Mouse (Mus musculus) heart, postnatal 14 days (tissue): ENCODE measurements at regions not wholly inside any gene's neighbourhood (a gene's known extent, or its start where the extent isn't known, plus 50 kb on each side); places are given as distances from the start of the nearest gene placed in this dataset.

Source experiments
- DNase-seq, 2 experiments: peaks; one replicate each; pipeline ENCODE4 v3.0.0; 2021 to 2022
- intact Hi-C: fragments of 180-260 bp; cut with DNase I; formaldehyde crosslinking; loops from one replicate; pipeline ENCODE4 v1.15.1; 2025

DNA sequence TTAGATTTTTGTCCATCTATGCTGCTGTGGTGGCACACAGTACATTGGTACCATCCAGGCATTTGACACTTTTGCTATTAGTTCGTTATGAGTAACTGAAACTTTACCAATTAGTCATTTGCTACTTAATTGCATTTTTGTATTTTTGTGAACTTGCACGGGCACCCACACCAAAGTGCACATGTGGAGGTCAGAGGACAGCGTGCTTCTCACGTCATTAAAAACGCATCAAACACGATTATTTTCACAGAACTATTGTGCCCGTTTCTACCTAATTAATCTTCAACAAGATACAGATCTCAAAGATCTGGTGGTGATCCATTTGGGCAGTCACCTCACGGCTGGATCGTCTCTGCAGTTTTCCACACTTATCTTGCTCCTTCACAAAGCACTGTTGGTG is 105.1 kb downstream of the Rpl14 start:
- intact Hi-C loops, result no loop called here
- DNase-seq, result no peak

DNA sequence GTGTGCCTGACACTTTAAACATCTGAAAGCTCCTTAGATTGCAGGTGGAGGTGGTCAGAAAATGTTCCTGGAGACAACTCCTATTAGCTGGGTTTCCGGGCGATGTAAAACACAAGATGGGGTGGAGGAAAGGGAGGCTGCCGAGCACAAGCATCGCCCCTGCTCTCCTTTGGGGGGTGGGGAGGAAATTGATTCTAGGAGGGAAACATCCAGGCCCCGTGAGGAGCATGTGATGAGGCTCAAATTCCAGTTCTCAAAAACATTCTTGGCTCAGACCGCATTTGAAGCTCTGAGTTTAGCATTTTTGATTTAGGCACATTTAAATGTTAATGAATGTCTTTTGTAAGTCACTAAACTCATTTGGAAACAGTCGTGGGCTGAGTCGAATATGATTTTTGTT is 105.5 kb downstream of the Rpl14 start:
- intact Hi-C loops, result no loop called here
- DNase-seq, result no peak

DNA sequence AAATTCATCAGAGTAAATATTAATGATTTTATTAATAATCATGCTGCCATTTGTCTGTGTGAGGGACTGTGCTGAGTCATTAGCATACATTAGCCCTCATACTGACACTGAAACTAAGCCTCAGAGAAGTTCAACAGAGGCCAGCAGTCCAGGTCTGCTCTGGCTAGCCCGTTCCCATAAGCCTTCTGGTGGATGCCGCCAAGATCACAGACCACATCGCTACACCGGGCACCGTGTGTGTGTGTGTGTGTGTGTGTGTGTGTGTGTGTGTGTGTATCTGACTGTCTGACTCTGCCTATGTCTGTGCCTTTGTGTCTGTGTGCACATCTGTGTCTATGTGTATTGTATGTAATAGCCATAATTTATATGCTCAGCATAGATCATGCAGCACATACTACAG is 106.0 kb downstream of the Rpl14 start:
- DNase-seq, result no peak

DNA sequence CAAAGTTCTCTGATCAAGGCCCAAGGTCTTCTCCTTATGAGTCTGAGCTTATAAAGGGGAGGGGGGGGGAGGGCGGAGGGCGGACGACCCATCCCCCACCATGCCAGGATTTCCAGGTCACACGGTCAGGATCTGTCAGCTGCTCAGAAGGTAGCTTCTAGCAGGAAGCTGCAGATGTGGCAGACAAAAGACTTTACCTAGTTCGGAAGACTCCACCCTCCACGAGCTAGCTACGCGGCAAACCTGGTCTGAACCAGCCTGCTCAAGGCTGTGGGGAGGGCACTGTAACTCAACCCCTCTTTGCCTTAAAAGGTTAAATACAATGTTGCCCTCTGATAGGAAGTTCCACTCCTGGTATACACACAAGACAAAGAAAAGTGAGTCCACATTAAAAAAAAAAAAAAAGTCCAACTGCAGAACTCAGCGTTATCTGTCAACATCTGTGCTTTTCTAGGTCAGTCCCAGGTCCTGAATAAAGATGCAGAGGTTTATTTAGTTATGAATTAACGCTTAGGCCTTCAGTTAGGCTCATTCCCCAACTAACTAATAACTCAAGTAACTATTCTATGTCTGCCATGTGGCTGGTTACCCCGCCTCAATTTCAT is 108.7 kb downstream of the Rpl14 start:
- no peak for DNase-seq

More for the DNA sequence above, 106.0 kb downstream of the Rpl14 start:
- intact Hi-C loops, result no loop called here

DNA sequence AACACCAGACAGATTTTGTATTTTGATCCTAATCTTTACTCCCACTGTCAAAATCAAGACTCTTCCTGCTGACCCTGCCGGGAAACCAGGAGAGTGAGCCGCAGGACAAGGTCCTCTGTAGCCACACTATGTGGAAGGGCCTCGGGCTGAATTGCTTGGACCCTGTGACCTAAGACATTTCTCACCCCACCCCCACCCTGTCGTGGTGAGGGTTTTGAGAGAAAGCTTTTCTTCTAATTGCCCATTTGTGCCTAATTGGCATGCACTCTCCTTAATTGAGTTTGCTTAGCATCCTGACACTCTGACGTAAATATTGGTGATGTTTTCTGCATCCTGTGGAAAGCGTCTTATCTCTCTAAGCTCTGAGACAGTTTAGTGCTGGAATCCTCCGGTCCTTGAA is 110.2 kb downstream of the Rpl14 start:
- intact Hi-C loops, result no loop called here
- DNase-seq, result no peak

More for the DNA sequence above, 108.7 kb downstream of the Rpl14 start:
- intact Hi-C loops, result no loop called here

DNA sequence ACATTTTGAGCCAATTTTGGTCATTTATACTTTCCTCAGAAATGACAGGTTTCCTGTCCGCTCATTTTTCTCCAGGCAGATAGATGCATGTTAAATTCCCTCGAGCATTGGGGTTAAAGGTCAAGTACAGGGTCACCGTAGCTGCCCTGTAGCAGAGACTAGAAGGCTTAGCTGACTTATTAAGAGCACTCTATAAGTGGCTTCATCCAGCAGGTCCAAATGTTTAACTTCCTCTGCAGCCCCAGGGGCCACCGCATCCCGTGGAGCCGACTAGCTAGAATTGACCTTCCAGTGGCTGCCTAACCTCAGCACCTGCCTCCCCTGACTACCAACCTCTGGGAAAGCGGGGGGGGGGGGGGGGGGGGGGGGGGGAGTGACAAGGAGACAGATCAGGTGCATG is 114.7 kb downstream of the Rpl14 start:
- intact Hi-C loops, result no loop called here
- DNase-seq, result no peak

DNA sequence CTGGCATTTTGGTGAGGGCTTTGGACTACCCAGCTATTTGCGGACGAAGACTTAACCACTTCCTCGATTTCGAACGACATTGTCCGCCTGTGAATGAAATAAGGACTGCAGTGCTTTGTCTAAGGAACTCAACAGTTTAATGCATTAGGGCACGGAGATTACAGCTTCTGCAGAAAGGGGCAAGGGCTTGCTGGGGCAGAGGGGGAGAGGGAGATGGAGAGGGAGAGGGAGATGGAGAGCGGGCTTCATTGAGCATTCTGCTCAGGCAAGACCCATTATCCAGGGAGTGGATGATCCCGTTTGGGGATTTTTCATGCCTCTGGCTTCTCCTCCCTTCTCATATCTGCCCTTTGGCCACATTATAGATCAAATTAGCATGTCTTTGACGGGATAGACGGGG is 117.8 kb downstream of the Rpl14 start:
- no peak for DNase-seq
- intact Hi-C loops, result no loop called here

DNA sequence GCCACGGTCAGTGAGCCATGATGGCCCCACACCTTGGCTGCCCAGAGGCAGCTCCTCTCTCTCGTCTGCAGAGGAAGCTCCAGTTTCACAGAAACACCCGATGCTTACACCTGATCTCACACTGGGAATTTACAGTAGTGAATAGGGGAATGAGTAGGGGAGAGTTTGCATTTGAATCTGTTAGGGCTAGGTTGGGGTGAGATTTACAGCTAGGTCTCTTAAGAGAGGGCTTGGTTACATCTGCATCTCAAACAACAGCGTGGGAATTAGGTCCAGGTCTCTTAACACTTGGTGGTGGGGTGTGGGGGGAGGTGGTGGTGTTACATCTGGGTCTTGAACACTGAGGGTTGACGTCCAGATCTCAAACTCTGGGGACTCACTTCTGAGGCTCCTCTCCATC is 119.3 kb downstream of the Rpl14 start:
- intact Hi-C loops, result loop anchor here (5.0 to 10.0 kb wide), 3 partner anchors 42 to 88 kb away; no protein-coding TSS in a partner anchor
- DNase-seq, result no peak

DNA sequence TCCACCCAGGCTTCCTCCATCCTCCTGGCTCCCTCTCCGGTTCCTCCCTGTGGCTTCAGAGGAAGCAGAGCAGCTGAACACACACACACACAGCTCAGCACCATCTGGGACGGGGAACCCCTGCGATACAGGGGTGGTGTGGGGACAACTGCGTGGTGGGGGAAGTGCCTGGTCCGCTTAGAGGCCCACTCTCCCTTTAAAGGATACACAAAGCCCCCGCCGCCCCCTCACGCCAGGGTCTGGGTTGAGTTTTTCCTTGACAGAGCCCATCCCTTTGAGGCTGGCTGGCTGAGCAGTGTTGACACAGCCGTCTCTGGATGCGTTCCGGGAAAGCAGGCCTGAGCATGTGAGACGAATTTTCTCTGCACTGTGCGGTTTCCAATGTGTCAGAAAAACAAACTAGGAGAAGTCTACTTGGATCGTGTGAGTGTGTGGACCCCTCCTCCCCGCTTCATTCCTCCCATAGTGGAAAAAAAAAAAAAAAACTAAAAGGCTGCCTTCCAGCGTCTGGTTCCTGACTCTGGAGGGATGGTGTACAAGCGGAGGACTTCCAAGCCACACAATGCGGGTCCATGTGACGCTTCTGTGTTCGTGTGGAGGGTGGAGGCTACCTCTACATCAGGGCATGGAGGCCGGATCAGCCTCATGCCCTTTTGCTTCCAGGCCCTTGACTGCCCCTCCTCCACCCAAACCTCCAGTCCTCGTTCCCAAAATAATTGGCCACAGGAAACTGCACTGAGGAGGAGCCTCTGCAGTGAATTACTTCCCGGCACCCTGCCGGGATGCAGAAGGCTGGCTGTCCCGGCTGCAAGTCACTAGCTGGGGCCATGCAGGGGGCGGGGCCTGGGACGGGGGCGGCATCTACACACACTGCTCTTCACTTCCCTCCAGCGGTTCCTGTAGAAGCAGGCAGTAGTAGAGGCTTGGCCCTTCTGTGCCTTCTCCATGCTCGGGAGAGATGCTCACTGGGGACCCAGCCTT is 120.0 kb downstream of the Rpl14 start:
- peak; percentile 91 to 92 for DNase-seq
- intact Hi-C loops, result loop anchor here (5.0 to 10.0 kb wide), 3 partner anchors 41 to 89 kb away; no protein-coding TSS in a partner anchor

DNA sequence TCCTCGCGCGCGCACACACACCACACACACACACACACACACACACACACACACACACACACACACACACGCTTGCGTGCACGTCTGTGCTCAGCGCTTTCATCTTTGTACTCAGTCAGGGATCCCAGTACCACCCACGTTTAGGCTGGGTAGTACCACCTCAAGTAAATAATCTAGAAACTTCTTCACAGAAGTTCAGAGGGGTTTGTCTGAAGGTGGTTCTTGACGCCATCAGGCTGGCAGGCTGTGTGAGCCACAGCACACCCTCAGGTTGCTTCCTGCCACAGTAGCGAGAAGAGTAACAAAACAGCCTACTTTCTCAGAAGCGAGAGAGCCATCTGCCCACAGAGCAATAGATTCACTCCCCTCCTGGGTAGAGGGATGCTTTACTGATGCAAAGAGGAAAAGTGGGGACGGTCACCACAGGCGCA is 120.7 kb downstream of the Rpl14 start:
- DNase-seq, result peak in 1 of 2 experiments; percentile 14
- intact Hi-C loops, result loop anchor here (5.0 to 10.0 kb wide), 3 partner anchors 40 to 90 kb away; no protein-coding TSS in a partner anchor

DNA sequence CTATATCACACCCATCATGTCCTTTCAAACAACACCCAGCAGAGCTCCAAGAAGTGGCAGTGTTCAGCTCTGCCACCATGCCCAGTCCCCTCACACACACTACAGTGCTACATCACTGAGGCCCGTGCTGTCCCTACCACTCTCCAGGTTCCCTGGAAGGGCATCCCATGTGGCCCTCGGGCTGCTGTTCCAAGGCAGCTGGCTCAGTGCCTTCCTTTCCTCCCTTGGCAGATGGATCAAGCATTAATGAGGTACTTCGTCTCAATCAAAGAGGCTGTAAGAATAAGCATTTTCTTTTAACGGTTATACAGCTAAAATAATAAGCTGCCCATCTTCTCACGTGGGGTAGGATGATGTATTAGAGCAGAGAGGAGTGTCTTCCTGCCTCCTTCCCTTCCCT is 123.2 kb downstream of the Rpl14 start:
- intact Hi-C loops, result loop anchor here (5.0 to 10.0 kb wide), 3 partner anchors 38 to 92 kb away; no protein-coding TSS in a partner anchor
- DNase-seq, result no peak

DNA sequence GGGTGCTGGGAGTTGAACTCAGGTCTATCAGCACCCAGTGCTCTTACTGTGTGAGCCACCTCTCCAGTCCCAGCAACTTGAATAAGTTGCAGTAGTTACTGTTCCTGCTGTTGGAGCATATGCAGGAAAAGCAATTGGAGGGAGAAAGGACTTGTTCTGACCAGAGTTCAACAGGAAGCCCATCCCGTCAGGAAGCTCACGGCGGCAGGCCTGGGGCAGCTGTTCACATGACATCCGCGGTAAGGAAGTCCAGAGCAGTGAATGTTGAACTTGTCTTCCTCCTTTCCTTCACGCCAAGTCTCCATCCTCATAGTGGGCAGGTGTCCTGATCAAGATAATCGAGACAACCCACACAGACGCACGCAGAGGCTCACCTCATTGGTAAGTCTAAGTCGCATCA is 124.7 kb downstream of the Rpl14 start:
- intact Hi-C loops, result loop anchor here (10.0 kb wide), 1 partner anchor 79 kb away; no protein-coding TSS in a partner anchor
- DNase-seq, result peak in 1 of 2 experiments; percentile 29

DNA sequence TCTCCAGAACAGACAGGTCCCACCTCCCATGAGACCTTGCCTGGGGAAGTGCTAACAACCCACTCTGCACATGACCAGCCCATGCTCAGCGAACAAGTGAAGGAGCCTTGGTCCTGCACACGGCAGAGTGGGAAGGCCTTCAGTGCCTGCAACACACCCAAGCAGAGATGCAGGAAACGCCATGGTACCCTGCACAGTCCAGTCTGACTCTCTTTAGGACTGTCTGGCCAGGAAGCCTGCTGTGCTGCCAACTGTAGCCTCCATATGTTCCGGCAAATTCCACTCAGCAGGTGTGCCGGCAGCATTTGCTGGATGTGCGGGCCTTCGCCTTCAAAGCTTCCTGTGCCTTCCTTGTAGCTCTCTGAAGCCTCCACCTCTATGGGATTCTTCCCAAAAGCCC is 126.5 kb downstream of the Rpl14 start:
- intact Hi-C loops, result loop anchor here (10.0 kb wide), 1 partner anchor 77 kb away; no protein-coding TSS in a partner anchor
- DNase-seq, result no peak

DNA sequence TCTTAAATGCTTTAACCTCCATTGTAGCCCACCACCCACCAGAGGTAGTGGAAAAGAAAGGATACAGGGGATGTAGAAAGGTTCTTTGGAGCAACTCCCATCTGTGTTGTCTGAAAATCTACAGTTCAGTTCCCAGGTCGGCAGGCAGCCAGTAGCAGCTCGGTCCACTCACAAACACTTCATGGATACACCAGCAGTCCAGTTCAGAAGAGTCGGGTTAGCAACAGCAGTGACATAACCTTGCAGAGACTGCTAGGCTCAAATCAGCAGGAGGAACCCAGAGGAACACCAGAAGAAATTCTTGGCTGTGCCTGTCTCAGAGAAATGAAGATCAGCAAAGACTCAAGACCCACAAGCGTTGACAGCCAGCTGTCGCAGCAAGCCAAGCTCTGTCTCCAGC is 128.5 kb downstream of the Rpl14 start:
- intact Hi-C loops, result loop anchor here (10.0 kb wide), 1 partner anchor 75 kb away; no protein-coding TSS in a partner anchor
- no peak for DNase-seq

DNA sequence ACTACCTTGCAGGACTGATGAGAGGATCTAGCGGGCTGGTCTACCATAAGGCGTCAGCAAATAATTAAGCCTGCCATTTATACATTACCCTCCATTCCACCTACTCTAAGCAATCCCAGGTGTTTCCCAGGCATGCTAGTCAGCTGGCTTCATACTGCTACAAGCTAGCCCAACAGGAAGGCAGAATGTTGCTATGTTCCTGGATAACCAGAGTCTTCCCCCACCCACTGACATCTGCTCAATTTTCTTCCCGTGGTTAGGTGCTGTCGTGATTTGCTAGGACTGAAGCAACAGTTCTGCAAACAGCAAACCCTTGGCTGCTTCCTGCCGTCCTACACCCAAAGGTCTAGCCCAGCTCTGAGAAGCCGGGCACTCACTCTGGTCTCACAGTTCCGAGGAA is 131.6 kb downstream of the Rpl14 start:
- intact Hi-C loops, result no loop called here
- DNase-seq, result no peak

DNA sequence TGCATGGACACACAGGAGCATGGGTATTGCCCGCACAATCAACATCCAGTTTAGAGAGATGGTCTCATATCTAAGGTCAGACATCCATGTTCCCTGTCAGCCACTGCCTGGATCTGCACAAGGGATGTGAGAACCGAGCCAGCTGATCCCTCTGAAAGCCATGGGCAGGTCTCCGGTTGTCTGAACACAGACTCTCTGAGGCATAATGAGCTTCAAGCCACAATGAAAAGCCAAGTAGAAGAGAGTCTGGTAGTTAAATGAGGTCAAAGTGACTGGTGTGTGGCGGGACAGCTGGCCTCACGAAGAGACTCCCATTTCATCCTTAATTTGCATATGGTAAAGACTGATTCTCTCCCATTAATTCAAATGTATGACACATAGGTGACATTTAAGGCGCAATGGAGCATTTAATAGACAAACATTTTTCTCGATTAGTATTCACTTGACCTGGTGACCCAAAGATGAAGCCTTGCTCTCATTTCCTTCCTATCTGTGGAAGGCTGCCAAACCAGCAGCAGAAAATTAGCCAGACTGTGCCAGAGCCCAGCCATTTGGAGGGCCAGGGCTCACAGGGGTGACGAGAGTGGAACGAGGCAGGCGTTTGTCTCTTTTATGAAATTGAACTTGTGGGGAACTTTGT is 132.2 kb downstream of the Rpl14 start:
- intact Hi-C loops, result no loop called here
- peak in 1 of 2 experiments; percentile 16 for DNase-seq

DNA sequence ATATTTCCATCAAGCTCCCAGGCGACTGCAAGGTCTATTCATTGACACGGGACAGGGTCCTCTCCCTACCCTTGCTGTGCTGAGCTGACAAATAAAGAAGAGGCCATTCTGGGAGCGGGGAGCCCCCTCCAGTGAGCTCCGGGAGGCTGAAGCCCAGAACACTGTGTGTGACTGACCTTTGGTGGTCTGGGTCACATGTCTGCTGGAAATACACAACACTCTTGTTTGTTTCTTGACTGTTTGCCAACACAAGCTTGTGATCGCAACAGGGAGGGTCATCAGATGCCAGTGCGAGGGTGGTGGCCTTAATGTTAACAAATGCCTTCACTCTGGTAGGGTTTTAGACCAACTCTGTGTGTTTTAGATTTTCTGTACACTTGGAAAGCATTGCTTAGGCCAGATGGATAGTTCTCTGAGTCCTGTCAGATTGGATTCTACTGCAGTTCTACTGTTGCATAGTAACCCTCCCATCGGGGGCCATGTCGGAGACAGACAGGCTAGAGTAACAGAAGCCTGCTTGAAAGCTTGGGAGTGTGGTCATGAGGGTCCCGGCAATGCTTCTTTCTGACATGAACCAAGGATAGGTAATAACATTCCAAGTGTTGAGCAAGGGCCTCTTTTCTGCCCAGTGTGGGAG is 135.4 kb downstream of the Rpl14 start:
- intact Hi-C loops, result no loop called here
- DNase-seq, result no peak

DNA sequence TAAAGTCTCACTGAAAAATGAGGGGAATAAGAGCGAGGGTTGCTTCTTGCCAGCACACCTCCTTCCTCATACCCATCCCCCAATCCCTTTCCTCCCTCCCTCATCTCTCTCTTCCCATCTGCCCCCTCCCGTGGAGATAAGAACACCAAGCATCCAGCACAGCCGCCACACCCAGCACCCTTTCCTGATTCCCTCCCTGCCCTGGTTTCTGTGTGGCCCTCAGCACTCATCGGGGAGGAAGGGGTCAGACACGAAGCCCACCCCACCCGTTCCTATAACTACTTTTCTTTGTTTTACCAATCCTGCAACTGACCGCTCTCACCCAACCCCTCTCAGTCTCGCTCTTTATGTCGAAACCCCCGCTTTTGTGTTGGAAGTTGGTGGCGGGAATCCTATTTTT is 137.3 kb downstream of the Rpl14 start:
- no peak for DNase-seq
- intact Hi-C loops, result no loop called here

DNA sequence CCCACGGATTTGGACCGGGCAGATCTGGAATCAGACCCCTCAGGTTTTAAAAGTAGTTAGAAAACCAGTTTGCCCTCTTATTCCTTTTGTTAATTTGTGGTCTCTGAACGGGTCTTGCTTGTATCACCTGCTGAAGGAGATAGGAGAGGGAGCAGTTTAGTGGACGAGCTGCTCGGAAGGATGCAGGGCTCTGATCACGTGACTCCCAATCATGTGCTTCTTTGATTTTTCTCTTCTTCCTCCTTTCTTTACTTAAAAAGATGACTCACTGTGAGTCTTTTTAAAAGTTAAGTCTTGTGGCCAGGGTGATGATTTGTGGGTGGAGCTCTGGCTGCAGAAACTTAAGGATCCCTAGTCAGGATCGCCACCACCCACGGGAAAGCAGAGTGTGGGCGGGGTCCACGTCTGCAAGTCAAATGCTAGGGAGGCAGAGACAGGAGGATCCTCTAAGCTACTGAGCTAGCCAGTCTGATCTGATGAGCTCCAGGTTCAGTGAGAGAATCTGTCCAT is 138.0 kb downstream of the Rpl14 start:
- intact Hi-C loops, result no loop called here
- no peak for DNase-seq

DNA sequence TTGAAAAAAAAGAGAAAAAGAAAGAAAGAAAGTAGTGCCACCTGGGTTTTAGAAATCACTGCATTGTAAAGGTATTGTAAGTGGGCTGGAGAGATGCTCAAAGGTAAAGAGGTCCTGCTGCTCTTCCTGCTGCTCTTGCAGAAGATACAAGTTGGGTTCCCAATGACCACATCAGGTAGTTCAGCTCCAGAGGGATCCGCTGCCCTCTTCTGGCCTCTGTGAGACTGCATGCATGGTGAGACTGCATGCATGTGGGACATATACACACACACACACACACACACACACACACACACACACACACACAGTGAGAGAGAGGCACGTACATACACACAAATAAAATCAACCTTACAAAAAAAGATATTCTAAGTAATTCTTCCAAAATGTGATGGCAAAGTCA is 141.7 kb downstream of the Rpl14 start:
- intact Hi-C loops, result no loop called here
- no peak for DNase-seq
